Mouse (Mus musculus) left cerebral cortex, postnatal 10 days (tissue): ENCODE data around the gene Nr5a2. TPM values are rescaled to one million over a fixed set of nuclear protein-coding genes. Genes with fewer than 3 reads are reported as not detected.
A peak's percentile ranks its signal among the peaks of the same experiment; 100 is the strongest.

Source experiments
- DNase-seq, 2 experiments: peaks; one replicate each; pipeline ENCODE4 v3.0.0; 2021 to 2022; ENCODE audit warnings: low spot score in 2 of 2, mixed read lengths in 1 of 2; ENCODE audit errors: extremely low spot score in 1 of 2
- intact Hi-C: fragments of 180-260 bp; cut with DNase I; formaldehyde crosslinking; loops from one replicate; pipeline ENCODE4 v1.15.1; 2025
- total RNA-seq, 2 experiments: library from RNA; stranded (reverse); gene quantifications; 2 replicates each; pipeline ENCODE4 v1.2.3; 2021

Nr5a2 gene
- total RNA-seq, 2 experiments from 2014 or later: 0.26 to 0.34 TPM

DNA sequence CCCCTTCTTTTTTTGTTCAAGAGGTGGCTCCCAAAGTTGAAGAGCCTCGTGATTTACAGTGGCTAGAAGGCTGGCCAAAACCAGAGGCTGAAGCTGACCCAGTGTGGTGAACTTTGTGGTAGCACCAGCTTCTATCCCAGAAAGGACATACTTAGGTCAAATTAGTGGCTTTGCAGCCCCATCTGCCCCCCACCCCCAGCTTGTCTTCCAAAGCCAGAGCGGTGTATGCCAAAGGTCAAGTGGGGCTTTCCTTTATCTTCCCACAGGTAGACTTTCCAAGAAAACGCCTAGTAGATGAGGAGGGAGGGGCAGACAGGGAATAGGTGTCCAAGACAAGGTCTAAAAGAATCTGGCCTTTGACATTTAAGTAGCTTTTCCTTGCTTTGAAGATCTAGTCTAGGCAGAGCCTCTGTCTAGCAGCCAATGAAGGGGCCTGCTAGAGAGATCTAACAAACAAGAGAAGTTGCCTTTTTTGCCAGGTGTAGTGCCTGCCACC is 9.0 kb downstream of the Nr5a2 start:
- intact Hi-C loops: no loop called here
- no peak for DNase-seq

DNA sequence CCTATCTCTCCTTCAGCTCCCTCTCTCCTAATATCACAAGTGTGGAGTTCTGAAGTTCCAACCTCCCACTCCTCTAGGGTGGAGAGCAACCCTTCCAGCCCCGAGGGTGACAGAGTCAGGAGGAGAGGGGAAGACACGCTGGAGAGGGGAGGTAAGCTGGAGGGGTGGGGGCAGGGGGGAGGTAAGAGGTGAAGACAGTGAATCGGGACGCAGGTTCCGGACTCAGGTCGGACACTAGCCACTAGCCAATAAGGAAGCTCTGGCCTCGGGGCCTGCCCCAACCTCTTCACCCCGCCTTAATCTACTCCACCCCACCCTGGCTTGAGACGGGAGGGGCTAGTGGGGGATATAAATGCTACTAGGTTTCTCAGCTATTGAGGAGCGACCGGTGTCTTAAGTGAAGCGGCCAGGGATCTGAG is 10.9 kb downstream of the Nr5a2 start:
- intact Hi-C loops: loop anchor here (2.0 kb wide), 1 partner anchor 271 kb away; no protein-coding TSS in a partner anchor
- DNase-seq: no peak

DNA sequence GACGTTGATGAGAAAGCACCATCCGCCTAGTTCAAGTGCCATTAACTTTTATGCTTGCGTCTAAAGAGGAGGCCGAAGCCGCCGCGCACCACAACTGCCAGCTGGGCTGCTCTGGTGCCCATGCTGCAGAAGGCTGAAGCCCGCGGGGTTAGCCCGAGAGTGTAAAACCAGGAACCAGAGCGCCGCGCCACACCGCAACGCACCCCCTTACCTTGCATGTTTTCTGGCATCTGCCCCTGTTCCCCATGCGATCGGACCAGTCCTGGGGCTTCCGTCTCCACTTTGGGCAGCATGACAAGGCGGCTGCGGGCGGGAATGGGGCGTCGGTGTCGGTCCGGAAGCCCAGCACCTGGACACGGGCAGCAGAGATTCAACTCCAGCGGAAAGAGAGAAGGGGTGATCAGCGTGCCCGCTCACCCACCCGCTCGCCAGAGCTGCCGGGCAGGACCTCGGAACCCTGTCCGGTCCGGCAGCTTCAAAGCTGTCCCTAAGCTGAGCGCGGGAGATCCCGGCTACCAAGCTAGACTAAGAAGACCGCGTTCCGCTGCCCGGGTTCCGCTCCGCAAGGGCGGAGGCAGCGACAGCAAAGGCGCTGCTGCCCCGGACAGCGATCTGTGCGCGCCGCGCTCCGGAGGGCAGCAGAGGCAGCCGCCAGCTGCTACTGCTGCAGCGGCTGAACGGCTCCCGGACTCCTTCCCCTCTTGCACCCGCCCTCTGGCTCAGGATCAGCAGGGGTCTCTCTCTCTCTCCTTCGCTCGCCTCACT is 11.6 kb downstream of the Nr5a2 start:
- intact Hi-C loops: loop anchor here (2.0 kb wide), 1 partner anchor 272 kb away; no protein-coding TSS in a partner anchor
- peak in 1 of 2 experiments; percentile 51 for DNase-seq

DNA sequence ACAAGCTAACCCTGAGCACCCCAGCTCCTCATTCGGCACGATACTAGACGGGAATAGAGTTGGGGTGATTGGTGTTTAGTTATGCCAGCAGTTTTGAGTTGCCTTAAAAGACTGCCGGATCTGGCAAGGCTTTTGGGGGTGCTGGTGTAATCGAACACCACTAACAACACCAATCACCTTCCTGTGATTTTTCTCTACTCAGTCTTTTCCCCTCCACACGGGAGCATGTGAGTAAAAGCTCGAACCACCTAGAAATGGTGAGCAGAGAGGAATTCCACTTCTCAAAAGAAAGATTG is 12.2 kb downstream of the Nr5a2 start:
- intact Hi-C loops: loop anchor here (2.0 kb wide), 1 partner anchor 273 kb away; no protein-coding TSS in a partner anchor
- DNase-seq: no peak

DNA sequence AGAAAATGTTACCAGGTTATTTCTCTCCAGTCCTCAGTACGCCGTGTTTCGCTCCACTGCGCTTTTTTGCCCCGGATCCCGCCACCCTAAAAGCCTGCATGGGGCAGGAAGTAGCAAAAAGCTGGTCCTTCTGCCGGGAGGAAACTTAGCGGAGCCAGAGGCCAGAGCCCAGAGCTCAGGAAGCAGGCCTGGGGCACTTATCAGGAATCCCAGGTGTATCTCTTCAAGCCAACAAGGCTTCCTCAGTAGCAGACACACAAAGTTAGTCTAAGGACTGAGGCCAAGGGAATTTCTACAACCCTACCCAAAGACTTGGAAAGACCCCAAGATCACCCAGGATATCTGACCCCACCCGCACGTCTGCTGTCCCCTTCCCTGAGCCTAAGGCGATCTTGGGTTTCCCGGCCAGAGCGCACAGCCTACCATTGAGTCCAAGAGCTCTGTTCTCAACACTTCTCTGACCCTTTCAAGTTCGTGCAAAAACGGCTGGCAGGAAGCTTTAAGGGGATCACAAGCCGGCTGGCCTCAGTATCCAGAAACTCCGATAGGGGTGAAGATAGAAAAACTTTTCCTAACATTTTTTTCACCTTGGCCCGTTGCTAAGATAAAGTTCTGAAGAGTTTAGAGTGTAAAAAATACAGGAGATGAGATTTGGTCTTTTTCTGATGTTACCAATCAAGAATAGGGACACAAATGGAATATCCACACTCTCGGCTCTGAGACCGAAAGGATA is 12.7 kb downstream of the Nr5a2 start:
- no peak for DNase-seq
- intact Hi-C loops: loop anchor here (2.0 kb wide), 1 partner anchor 273 kb away; no protein-coding TSS in a partner anchor

DNA sequence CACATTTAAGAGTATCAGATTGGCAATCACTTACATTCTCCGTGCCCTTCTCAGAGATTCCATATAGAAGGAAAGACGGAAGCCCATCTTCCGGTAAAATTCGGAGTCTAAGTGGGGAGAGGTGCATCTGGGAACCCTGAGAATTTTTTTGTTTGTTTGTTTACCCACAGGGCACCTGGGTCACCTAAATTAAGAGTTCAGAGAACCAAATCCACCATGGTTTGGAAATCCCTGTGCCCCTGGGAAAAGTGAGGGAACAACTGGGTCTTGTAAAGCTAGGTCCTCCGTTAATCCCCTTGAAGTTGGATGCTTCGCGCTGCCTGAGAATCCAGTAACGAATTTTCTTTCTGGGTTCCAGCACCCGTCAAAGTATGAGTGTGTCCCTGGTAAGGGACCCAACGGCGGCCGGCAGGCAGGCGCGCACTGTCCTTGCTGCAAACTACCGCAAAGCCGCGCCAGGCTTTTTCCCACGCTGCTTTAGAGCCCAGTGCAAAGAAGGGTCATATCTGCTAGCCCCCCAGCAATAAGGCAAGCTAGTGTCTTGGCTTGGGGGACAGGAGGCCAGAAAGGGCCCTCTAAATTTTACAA is 13.3 kb downstream of the Nr5a2 start:
- DNase-seq: no peak
- intact Hi-C loops: no loop called here

DNA sequence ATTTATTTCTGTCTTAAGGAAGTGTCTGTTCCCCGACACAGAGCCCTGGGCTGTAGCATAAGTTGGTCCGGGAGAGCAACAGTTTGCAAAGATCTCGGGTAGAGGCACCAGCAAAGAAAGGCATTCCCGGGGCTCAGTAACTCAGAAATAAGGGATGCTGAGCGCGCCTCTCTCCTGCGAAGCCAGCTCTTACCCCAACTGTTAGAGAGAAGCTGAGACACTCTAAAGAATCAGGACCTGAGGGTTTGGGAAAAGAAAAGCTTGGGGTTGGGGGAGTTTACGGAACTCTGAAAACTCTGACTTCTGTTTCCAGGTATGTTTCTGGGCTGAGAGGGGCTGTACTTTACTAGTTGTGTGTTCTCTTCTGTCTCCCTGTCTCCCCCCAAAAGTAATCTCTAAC is 13.8 kb downstream of the Nr5a2 start:
- DNase-seq: no peak
- intact Hi-C loops: no loop called here

DNA sequence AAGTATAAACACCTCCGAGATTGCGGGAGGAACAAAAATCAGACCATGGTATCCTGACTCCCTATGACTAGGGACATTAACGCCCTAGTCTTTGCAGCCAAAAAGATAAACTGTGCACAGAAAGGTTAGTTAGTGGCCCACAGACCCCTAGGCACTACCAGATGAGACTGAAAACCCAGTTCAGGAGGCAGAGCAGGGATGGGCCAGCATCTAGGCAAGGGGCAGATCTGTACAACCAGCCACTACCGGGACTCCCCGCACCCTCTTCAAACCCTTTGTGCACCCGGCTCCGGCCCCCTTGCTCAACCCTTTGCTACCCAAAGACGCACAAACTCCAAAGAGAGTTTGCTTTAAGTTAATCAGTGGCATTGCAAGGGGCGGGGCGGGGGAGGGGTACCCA is 14.4 kb downstream of the Nr5a2 start:
- intact Hi-C loops: no loop called here
- no peak for DNase-seq

DNA sequence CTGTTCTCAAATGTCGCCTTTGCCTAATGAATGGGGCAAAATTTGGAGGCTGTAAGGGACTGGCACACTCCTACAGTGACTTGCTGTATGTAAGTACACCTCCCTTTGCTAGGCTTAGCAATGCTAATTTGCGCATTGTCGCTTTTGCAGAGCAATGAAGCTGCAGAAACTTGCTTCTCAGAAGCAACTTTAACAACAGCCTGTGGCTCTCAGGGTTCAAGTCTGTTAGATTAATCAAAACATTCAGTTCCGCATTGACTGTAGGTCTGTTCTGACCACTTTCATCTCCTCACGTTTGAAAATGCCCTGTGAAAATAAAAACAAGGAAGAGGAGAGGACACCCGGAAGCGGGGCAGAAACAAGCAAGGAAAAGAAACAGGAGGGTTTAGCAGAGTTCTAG is 14.8 kb downstream of the Nr5a2 start:
- intact Hi-C loops: no loop called here
- DNase-seq: no peak

DNA sequence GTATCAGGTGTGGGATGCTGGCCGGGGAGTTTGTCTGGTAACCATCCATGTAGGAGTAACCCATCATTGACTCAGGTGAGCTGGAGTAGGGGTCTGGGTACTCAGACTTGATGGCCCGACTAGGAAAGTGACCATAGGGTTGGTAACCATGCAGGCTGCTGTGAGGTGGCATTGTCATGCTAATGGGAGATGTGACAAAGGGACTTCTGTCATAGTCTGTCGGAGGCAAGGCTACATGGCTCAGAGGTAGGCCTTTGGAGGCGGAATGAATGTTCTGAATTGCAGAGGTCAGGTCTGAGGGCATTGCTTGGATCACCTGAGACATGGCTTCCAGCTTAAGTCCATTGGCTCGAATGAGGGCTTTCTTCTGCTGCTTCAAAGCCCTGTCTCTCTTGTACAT is 19.6 kb downstream of the Nr5a2 start:
- intact Hi-C loops: no loop called here
- DNase-seq: no peak

DNA sequence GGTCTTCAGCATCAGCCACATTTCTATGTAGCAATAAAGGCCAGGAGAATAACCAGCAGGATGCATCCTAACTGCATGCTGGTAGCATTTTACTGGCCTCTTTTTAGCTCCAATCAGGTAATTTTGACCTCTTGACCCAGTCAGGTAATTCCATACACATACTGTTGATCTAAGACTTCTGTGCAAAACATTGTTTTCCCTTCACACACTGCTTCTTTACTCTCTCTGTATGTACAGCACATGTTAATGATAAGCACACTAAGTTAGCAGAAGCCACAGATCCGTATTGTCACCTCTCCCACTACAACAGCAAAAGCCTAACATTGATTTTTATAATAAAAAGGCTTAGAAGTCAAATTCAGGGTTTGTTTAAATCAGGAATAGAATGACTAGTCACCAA is 21.0 kb downstream of the Nr5a2 start:
- intact Hi-C loops: no loop called here
- no peak for DNase-seq

DNA sequence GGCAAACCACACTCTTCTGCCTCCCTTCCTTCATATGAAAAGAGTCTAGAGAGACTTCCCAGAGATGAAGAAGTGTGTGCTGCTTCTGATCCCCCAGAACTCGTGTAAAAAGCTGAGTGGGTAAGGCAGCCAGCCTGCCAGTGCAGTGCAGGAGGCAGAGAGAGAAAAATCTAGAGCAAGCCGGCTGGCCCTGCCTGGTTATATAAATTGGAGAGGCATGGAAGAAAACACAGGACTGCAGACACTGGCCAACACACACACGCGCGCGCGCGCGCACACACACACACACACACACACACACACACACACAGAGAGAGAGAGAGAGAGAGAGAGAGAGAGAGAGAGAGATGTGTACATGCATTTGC is 24.3 kb downstream of the Nr5a2 start:
- DNase-seq: no peak
- intact Hi-C loops: no loop called here

DNA sequence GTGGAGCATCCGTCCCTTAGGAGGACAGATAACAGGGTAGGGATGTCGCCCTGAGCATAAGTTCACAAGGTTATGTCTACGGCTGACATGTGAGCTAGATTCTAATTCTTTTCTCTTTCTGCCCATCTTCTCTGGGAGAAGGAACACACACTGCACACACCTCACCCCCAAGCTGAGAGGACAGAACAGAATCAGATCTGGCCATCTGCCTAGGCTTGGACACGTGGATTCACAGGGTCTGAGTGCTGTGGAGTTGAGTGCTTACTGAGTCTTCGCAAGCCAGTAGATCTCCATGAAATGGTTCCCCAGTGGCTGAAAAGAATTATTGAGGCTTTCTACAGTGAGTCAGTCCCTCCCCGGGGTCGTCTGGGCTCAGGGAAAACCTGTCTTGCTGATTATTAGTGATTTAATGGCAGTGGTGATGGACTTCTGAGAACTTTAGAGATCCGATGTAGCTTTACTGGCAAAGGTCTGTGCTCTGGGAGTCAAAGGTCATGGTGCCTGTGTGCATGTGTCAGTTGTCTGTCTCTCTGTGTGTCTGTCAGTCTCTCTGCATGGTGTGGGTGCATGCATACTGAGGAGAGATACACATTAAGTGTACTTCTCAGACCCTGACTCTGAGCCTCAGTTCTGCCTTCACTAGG is 24.8 kb downstream of the Nr5a2 start:
- intact Hi-C loops: no loop called here

DNA sequence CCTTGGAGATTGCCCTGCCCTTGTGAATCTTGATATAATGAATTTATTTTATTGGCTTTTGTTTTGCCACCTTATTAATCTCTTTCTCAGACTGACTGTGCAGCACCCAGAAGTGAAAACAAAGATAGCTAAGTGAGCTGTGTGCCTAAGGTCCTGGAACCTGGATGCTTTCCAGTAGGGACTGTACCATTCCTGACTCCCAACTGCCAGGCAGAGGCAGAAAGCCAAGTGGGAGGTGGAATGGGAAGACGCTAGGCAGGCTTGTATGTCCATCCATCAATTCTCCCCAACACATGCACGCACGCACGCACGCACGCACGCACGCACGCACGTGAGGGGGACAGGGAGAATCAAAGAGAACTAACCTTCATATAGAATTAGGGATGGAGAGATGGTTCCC is 26.2 kb downstream of the Nr5a2 start:
- intact Hi-C loops: no loop called here

More for the DNA sequence above, 24.8 kb downstream of the Nr5a2 start:
- DNase-seq: no peak

DNA sequence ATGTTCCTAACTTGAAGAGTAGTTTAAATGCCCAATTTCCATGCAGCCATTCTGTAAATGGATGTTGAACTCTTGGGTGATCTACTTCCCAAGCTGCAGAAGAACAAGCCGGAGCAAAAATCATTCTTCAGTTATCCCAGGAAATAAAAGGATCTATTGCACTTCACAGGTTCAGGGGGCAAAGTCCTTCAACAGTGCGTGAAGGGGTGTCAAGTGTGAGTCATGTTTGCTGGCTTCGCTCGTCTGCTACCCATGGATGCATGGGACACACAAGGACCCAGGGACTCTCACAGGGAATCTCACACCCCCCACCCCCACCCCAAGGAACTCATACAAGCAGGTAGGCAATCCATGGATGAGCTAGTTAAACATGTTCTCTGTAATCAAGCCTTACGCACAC is 29.2 kb downstream of the Nr5a2 start:
- intact Hi-C loops: no loop called here
- no peak for DNase-seq

More for the DNA sequence above, 26.2 kb downstream of the Nr5a2 start:
- DNase-seq: no peak

DNA sequence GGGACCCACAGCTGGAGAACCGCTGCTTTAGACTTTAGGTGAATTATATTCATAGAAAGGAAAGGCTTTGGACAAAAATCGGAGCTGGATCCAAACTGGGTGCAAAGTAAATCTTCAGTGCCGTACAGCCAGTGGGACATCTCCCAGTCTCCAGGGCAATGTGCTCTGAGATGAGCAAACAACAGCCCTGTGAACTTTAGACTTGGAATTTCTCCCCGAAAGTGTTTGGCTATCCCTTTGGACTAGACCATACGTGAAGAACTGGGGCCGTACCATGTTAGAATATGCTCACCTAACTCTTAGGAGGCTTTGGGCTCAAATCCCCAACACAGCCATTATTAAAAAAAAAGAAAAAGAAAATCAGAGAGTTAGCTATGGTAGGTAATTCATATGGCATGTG is 30.5 kb downstream of the Nr5a2 start:
- DNase-seq: no peak
- intact Hi-C loops: no loop called here

DNA sequence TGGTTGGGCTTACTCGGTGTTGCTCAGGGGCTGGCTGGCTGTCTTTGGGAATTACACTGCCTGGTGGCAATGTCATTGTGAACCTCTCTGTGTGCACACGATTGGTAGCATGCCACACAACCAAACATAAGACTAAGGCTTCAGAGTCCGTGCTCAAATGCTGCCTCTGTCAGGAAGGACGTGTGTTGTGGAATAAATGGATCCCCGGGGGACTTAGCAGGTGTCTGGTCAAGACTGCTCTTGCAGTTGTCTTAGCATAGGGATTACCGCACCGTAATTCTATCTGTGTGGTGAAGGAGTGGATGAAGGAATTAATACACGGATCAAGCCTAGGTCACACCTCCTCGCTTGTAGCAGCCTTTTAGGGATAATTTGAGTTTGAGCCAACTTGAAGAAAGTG is 32.8 kb downstream of the Nr5a2 start:
- intact Hi-C loops: no loop called here
- DNase-seq: no peak

DNA sequence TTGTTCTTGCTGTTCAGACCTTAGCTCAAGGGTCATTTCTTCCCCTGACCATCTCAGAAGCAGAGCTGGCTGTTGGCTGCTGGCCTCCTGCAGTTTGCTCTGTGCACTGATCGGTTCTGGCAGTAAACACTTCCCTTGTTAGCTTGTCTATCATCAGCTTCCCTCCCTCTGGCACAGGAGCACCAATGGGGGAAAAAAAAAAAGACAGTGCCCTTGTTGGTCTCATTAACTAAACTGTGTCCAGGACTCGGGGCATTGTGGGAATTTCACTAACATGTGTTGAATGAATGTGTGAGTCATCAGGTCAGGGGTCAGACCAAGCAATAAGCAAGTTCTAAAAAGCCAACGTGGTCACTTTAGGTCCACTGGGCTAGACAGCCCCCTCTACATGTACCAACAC is 34.2 kb downstream of the Nr5a2 start:
- no peak for DNase-seq
- intact Hi-C loops: no loop called here

DNA sequence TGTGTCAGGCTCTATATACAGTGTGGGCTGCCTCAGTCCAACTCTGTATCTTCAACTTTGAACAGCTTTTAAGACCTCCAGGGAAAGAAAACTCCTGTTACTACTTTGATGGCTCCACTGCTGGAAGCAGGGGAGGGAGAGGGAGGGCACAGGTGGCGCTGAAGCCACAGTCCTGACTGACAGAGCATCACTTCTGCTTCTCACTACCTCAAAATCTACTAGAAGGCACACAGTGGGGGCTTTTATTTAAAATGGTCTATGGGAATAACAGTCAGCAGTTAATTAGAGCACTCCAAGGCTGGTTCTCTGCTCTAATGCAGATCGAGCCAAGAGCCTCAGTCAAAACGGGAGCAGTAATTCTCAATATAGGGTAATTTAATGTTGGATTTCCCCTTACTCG is 40.2 kb downstream of the Nr5a2 start:
- intact Hi-C loops: no loop called here
- DNase-seq: no peak
